18 mouse cellular contexts compared by ENCODE assay signal in genomic region chr1:177594341-177594740, GRCm38 (mm10).
DNase-seq lines count a peak whose midpoint lies in the region.
"Had no signal": no experiment of that assay in that cellular context is flagged by ENCODE, and none has a peak within 500 bp of the region (broad histone marks: within the 10 kb centered on the region; RNA-seq: fewer than 3 reads in every experiment).

No protein-coding gene starts in this region.

- DNase-seq in cerebellum, postnatal 14 days: peak; percentile 61 to 62
- DNase-seq in cerebellum, adult 11-12 months: no peak
- DNase-seq in heart, adult 11 months: peak; percentile 73
- no peak for DNase-seq in heart, postnatal 14 days
- peak; percentile 29 to 48 for DNase-seq in layer of hippocampus, postnatal 10 days (ENCODE audit: low spot score in 2 of 2)
- DNase-seq in layer of hippocampus, adult 18-20 months (ENCODE audit: low spot score in 2 of 2): no peak
- DNase-seq in right cerebral cortex, adult 18-20 months: no peak
- DNase-seq: adrenal gland, postnatal 10 days; cerebellum, adult 11 months; embryo, embryonic 11 days; gastrocnemius, postnatal 36 days; heart, postnatal 36 days; kidney, adult 8-10 months; kidney, postnatal 4 days; lung, embryonic 14.5 days; lung, postnatal 14 days; thymus, adult 2 months; thymus, postnatal 36 days had no signal

- intact Hi-C loops in heart, postnatal 14 days (cut with DNase I): no loop called here

Comparison
In these comparisons a context has a peak if more than half of its experiments do, and no peak if none do; other contexts are left out.
1. DNase-seq: peak in cerebellum, postnatal 14 days (2 of 2), heart, adult 11 months (single experiment) and layer of hippocampus, postnatal 10 days (2 of 2); none in cerebellum, adult 11-12 months (single experiment), heart, postnatal 14 days (0 of 2), layer of hippocampus, adult 18-20 months (0 of 2) and right cerebral cortex, adult 18-20 months (single experiment).